Mouse (Mus musculus) liver, embryonic 16.5 days (tissue): ENCODE measurements around the gene Clspn. TPM values are rescaled to one million over a fixed set of nuclear protein-coding genes. Genes with fewer than 3 reads are reported as not detected.

Experiments used
- ATAC-seq: fragments of 200-750 bp; cut with Nextera tagmentation; 2 replicates; pipeline ENCODE4 v1.8.0; 2017; ENCODE audit warnings: low read depth, mild to moderate bottlenecking, moderate number of reproducible peaks, moderate library complexity
- H3K27ac ChIP-seq: fragments of 300-500 bp; sonication (generic); 2 replicates; pipeline ENCODE4 v1.5.1; 2014; ENCODE audit warnings: mild to moderate bottlenecking, low read length
- H3K27me3 ChIP-seq: fragments of 300-500 bp; sonication (generic); 2 replicates; pipeline ENCODE4 v1.6.1; 2014; ENCODE audit warnings: low read depth, low read length, mixed read lengths; ENCODE audit not compliant: control insufficient read depth, insufficient read depth
- H3K36me3 ChIP-seq: fragments of 300-500 bp; sonication (generic); 2 replicates; pipeline ENCODE4 v1.6.1; 2014; ENCODE audit warnings: mild to moderate bottlenecking; ENCODE audit not compliant: control insufficient read depth, insufficient read depth
- H3K4me1 ChIP-seq: fragments of 300-500 bp; sonication (generic); 2 replicates; pipeline ENCODE4 v1.6.1; 2014; ENCODE audit warnings: low read depth, low read length, mixed read lengths; ENCODE audit not compliant: control insufficient read depth
- H3K4me2 ChIP-seq: fragments of 300-500 bp; sonication (generic); 2 replicates; pipeline ENCODE4 v1.6.1; 2014; ENCODE audit warnings: low read depth, low read length, mixed read lengths
- H3K4me3 ChIP-seq: fragments of 300-500 bp; sonication (generic); 2 replicates; pipeline ENCODE4 v1.5.1; 2014; ENCODE audit warnings: low read depth, mild to moderate bottlenecking, low read length
- H3K9ac ChIP-seq: fragments of 300-500 bp; sonication (generic); 2 replicates; pipeline ENCODE4 v1.6.1; 2014; ENCODE audit warnings: low read depth, low read length
- H3K9me3 ChIP-seq: fragments of 300-500 bp; sonication (generic); replicated peaks from 2 replicates; pipeline ENCODE4 v1.6.1; 2016; ENCODE audit warnings: low read length; ENCODE audit not compliant: control insufficient read depth
- WGBS: fragments of 180-500 bp; shearing (Covaris S2); extraction: QIAGEN DNeasy Blood & Tissue Kit; methylation state at CpG from one replicate; pipeline ENCODE4 v1.1.7; 2014; ENCODE audit not compliant: insufficient replicate concordance; 5-methylcytosine and 5-hydroxymethylcytosine counted together
- microRNA-seq: library from miRNA; unstranded; fragments of <30 nt; microRNA quantifications from one replicate; pipeline ENCODE4, GENCODE M21; 2016
- polyA plus RNA-seq: library from polyadenylated mRNA; unstranded; fragments of >200 nt; fragmentation: Nextera tagmentation; extraction: Ambion mirVana; gene quantifications from 2 replicates; pipeline ENCODE4 v1.2.1, GENCODE M21; 2015

The Clspn gene
- polyA plus RNA-seq, 1 experiment from 2014 or later, result 30.0 TPM

DNA sequence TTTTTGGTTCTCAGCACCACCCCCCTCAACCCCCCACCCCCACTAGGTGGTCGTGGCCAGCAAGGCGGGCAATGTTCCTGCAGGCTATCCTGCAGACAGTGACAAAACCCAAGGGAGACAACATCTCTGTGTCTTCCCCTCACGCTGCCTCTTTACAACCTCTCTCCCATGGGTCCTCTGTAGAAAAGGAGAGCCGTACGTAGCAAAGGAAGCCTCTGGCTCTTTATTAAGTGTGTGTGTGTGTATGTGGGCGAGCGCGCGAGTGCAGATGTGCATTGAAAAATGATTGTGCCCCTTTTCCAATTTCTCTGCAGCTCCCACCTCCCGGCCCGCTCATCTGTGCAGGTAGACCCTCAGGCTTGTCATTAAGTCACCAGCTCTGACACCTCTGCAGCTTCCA is 79.6 kb downstream of the Clspn start:
- 0 out of 2 replicates have a peak, but pooled peaks cover 6% of the 10 kb centered on the region for H3K27me3 ChIP-seq
- no peak for ATAC-seq
- WGBS, result 29% methylated on average over 11 of the region's 11 CpGs

DNA sequence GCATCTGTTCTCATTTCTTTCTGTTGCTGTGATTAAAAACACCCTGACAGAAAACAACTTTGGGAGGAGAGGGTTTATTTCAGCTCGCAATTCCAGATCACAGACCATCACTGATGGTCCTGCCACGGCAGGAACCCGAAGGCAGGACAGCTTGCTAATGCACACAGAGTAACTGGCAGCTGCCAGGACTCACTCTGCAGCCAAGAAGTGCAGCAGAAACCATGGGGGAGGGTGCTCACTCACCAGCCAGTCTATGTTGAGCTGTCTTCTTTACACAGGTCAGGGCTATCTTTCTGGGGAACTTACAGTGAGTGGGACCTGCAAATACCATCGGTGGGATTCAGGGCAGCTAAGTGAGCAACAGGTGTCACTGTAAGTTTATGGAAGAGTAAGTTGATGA is 80.7 kb downstream of the Clspn start:
- WGBS, result 55% methylated on average over 4 of the region's 4 CpGs
- H3K27me3 ChIP-seq, result 0 out of 2 replicates have a peak, but pooled peaks cover 6% of the 10 kb centered on the region
- H3K4me3 ChIP-seq, result no peak overlapping the region
- no peak overlapping the region for H3K9ac ChIP-seq
- H3K36me3 ChIP-seq, result no peaks in the 10 kb centered on the region
- H3K4me1 ChIP-seq, result no peaks in the 10 kb centered on the region
- no peaks in the 10 kb centered on the region for H3K9me3 ChIP-seq
- ATAC-seq, result no peak
- H3K27ac ChIP-seq, result no peak overlapping the region
- H3K4me2 ChIP-seq, result no peak overlapping the region

More for the DNA sequence above, 79.6 kb downstream of the Clspn start:
- no peak overlapping the region for H3K9ac ChIP-seq
- H3K9me3 ChIP-seq, result no peaks in the 10 kb centered on the region
- no peak overlapping the region for H3K4me2 ChIP-seq
- H3K4me1 ChIP-seq, result no peaks in the 10 kb centered on the region
- no peak overlapping the region for H3K4me3 ChIP-seq
- no peaks in the 10 kb centered on the region for H3K36me3 ChIP-seq
- H3K27ac ChIP-seq, result no peak overlapping the region

DNA sequence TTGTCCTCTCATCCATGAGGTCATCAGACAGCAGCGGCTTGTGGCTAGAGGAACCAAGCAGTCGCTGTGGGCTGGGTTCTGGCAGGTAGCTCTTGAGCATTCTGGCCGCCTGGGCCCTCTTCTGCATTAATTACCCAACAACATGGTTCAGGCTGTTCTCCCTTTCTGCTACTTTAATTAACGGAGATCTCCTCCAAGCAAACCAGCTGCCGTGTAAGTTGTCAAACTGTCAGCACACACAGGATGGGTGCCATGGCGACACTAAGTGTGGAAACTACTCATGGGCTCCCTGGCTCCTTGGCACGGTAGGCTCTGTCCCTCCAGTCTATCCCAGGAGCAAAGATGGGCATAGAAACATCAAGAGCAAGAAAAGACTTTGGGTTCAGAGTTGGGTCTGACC is 82.6 kb downstream of the Clspn start:
- WGBS, result 47% methylated on average over 7 of the region's 7 CpGs
- no peak overlapping the region for H3K27ac ChIP-seq
- no peaks in the 10 kb centered on the region for H3K9me3 ChIP-seq
- H3K4me1 ChIP-seq, result no peaks in the 10 kb centered on the region
- no peaks in the 10 kb centered on the region for H3K36me3 ChIP-seq
- 0 out of 2 replicates have a peak, but pooled peaks cover 6% of the 10 kb centered on the region for H3K27me3 ChIP-seq
- H3K4me2 ChIP-seq, result no peak overlapping the region
- H3K9ac ChIP-seq, result no peak overlapping the region
- H3K4me3 ChIP-seq, result no peak overlapping the region
- ATAC-seq, result no peak

DNA sequence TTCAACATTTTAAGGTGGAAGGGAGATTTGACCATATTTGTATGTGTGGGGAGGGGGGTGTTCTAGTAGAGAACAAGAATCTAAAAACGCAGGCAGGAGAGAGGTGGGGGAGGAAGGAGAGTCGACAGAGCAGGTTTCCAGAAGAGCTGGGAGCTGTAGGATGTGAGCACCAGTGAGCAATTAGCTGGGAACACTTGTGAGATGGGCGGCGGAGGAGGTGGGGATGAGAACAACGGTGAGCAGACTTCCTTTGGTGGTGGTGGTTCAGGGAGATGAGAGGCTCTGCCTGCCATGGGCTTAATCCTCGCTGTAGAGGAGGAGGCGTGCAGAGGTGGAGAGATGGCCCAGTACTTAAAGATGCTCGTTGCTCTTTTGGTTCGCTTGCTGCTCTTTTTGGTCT is 85.2 kb downstream of the Clspn start:
- Histone ChIP-seq H3K4me1 (no peaks in the 10 kb centered on the region), H3K27ac (no peak overlapping the region), H3K4me3 (no peak overlapping the region), H3K9me3 (no peaks in the 10 kb centered on the region), H3K27me3 (0 out of 2 replicates have a peak, but pooled peaks cover 4% of the 10 kb centered on the region), H3K9ac (no peak overlapping the region), H3K4me2 (no peak overlapping the region), H3K36me3 (no peaks in the 10 kb centered on the region)
- 27% methylated on average over 9 of the region's 9 CpGs for WGBS
- no peak for ATAC-seq

Small RNA genes within 50 kb of the gene (microRNA-seq; reads per million reads assigned to microRNA genes)
- not detected for gene Mir7119

Other genes with a start within 250 kb of the Clspn start
- 23.7 and 26.1 TPM in 2 replicates for gene Adprhl2, start 235.2 kb upstream of the Clspn start, polyA plus RNA-seq
- 0.17 and 0.46 TPM in 2 replicates for gene Tekt2, start 231.2 kb upstream of the Clspn start, polyA plus RNA-seq
- gene Ago3, start 127.4 kb upstream of the Clspn start, polyA plus RNA-seq, result 4.4 and 5.4 TPM in 2 replicates
- gene Ago1, start 88.4 kb upstream of the Clspn start, polyA plus RNA-seq, result 0.90 and 0.98 TPM in 2 replicates
- 0.22 and 0.29 TPM in 2 replicates for gene Ago4, start 23.5 kb upstream of the Clspn start, polyA plus RNA-seq
- 0.13 and 0.18 TPM in 2 replicates for gene 5730409E04Rik, start 52.9 kb downstream of the Clspn start, polyA plus RNA-seq
- 222 and 248 TPM in 2 replicates for gene Psmb2, start 120.7 kb downstream of the Clspn start, polyA plus RNA-seq
- gene Tfap2e, start 179.3 kb downstream of the Clspn start, polyA plus RNA-seq, result not detected in 2 replicates
- 6.1 and 6.7 TPM in 2 replicates for gene Ncdn, start 196.5 kb downstream of the Clspn start, polyA plus RNA-seq
- gene AU040320, start 196.6 kb downstream of the Clspn start, polyA plus RNA-seq, result 6.9 and 8.5 TPM in 2 replicates